Mouse (Mus musculus): Measurements from ENCODE around the gene Zkscan17. TPM values are rescaled to one million over a fixed set of nuclear protein-coding genes. Genes with fewer than 3 reads are reported as not detected.

Gene Zkscan17
- polyA plus RNA-seq, 1 experiment from 2014 or later: 16.8 TPM

- no peaks in the 10 kb centered on the region for H3K27me3 ChIP-seq (replicated peaks; ENCODE audit: control insufficient read depth, insufficient read depth, low read length)
- H3K9me3 ChIP-seq (ENCODE audit: control insufficient read depth, low read length): no peaks in the 10 kb centered on the region
- DNase-seq (ENCODE audit: low spot score) (no peak), ATAC-seq (replicated peaks; ENCODE audit: low FRiP score) (no peak)
- H3K4me2 ChIP-seq: no peak overlapping the region
- no peak overlapping the region for H3K27ac ChIP-seq (ENCODE audit: low read depth, low read length)
- H3K4me1 ChIP-seq (replicated peaks; ENCODE audit: control insufficient read depth, insufficient read depth, low read length): no peaks in the 10 kb centered on the region
- H3K4me3 ChIP-seq (ENCODE audit: low read depth, low read length): no peak overlapping the region
- H3K36me3 ChIP-seq (ENCODE audit: control insufficient read depth, insufficient read depth, low read length): no peaks in the 10 kb centered on the region
- 75% methylated on average over 3 of the region's 3 CpGs for WGBS
- no peak overlapping the region for H3K9ac ChIP-seq (ENCODE audit: low read depth, low read length)
Observed at GRCm38 (mm10) chr11:59513556-59513955, 13.0 kb downstream of the Zkscan17 start.

GRCm38 (mm10) chr11:59512733-59513132 lies 13.8 kb downstream of the Zkscan17 start:
- DNase-seq (ENCODE audit: low spot score) (no peak), ATAC-seq (replicated peaks; ENCODE audit: low FRiP score) (no peak)
- Histone ChIP-seq H3K27me3 (replicated peaks; ENCODE audit: control insufficient read depth, insufficient read depth, low read length) (no peaks in the 10 kb centered on the region), H3K4me3 (ENCODE audit: low read depth, low read length) (no peak overlapping the region), H3K36me3 (ENCODE audit: control insufficient read depth, insufficient read depth, low read length) (no peaks in the 10 kb centered on the region), H3K9ac (ENCODE audit: low read depth, low read length) (no peak overlapping the region), H3K9me3 (ENCODE audit: control insufficient read depth, low read length) (no peaks in the 10 kb centered on the region), H3K4me1 (replicated peaks; ENCODE audit: control insufficient read depth, insufficient read depth, low read length) (no peaks in the 10 kb centered on the region), H3K27ac (ENCODE audit: low read depth, low read length) (no peak overlapping the region), H3K4me2 (no peak overlapping the region)
- 79% methylated on average over 10 of the region's 10 CpGs for WGBS

GRCm38 (mm10) chr11:59511558-59511957 lies 15.0 kb downstream of the Zkscan17 start:
- Histone ChIP-seq H3K9ac (ENCODE audit: low read depth, low read length) (no peak overlapping the region), H3K4me3 (ENCODE audit: low read depth, low read length) (no peak overlapping the region), H3K4me1 (replicated peaks; ENCODE audit: control insufficient read depth, insufficient read depth, low read length) (peaks cover 5% of the 10 kb centered on the region), H3K36me3 (ENCODE audit: control insufficient read depth, insufficient read depth, low read length) (no peaks in the 10 kb centered on the region), H3K27me3 (replicated peaks; ENCODE audit: control insufficient read depth, insufficient read depth, low read length) (no peaks in the 10 kb centered on the region), H3K4me2 (no peak overlapping the region), H3K27ac (ENCODE audit: low read depth, low read length) (no peak overlapping the region), H3K9me3 (ENCODE audit: control insufficient read depth, low read length) (no peaks in the 10 kb centered on the region)
- ATAC-seq (replicated peaks; ENCODE audit: low FRiP score): no peak
- no peak for DNase-seq (ENCODE audit: low spot score)
- WGBS: 45% methylated on average over 1 of the region's 1 CpGs

- no peaks in the 10 kb centered on the region for H3K27me3 ChIP-seq (replicated peaks; ENCODE audit: control insufficient read depth, insufficient read depth, low read length)
- H3K4me1 ChIP-seq (replicated peaks; ENCODE audit: control insufficient read depth, insufficient read depth, low read length): peaks cover 9% of the 10 kb centered on the region
- H3K36me3 ChIP-seq (ENCODE audit: control insufficient read depth, insufficient read depth, low read length): peaks cover 22% of the 10 kb centered on the region
- WGBS: 6% methylated on average over 14 of the region's 14 CpGs
- H3K4me3 ChIP-seq (ENCODE audit: low read depth, low read length): peak overlapping the region; percentile 88
- ATAC-seq (replicated peaks; ENCODE audit: low FRiP score): no peak
- no peaks in the 10 kb centered on the region for H3K9me3 ChIP-seq (ENCODE audit: control insufficient read depth, low read length)
- peak overlapping the region; percentile 89 for H3K4me2 ChIP-seq
- peak overlapping the region; percentile 84 for H3K9ac ChIP-seq (ENCODE audit: low read depth, low read length)
- no peak for DNase-seq (ENCODE audit: low spot score)
- H3K27ac ChIP-seq (ENCODE audit: low read depth, low read length): peak overlapping the region; percentile 84
Observed at GRCm38 (mm10) chr11:59506713-59507074, 19.9 kb downstream of the Zkscan17 start.

GRCm38 (mm10) chr11:59505839-59506712 lies 20.5 kb downstream of the Zkscan17 start:
- DNase-seq (ENCODE audit: low spot score): peak; percentile 87
- under 1% methylated on average over 69 of the region's 71 CpGs for WGBS

GRCm38 (mm10) chr11:59505351-59505838 lies 21.2 kb downstream of the Zkscan17 start:
- Histone ChIP-seq H3K27me3 (replicated peaks; ENCODE audit: control insufficient read depth, insufficient read depth, low read length) (no peaks in the 10 kb centered on the region), H3K4me3 (ENCODE audit: low read depth, low read length) (peak overlapping the region; percentile 88), H3K9ac (ENCODE audit: low read depth, low read length) (peak overlapping the region; percentile 84), H3K4me1 (replicated peaks; ENCODE audit: control insufficient read depth, insufficient read depth, low read length) (peaks cover 9% of the 10 kb centered on the region), H3K36me3 (ENCODE audit: control insufficient read depth, insufficient read depth, low read length) (peaks cover 31% of the 10 kb centered on the region), H3K4me2 (peak overlapping the region; percentile 89), H3K9me3 (ENCODE audit: control insufficient read depth, low read length) (no peaks in the 10 kb centered on the region), H3K27ac (ENCODE audit: low read depth, low read length) (peak overlapping the region; percentile 84)
- whole genome bisulfite sequencing: 1% methylated on average over 21 of the region's 21 CpGs
- DNase-seq (ENCODE audit: low spot score): peak; percentile 76
- ATAC-seq (replicated peaks; ENCODE audit: low FRiP score): peak; percentile 60

More at GRCm38 (mm10) chr11:59505839-59506712, 20.5 kb downstream of the Zkscan17 start:
- peak; percentile 85 for ATAC-seq (replicated peaks; ENCODE audit: low FRiP score)
- Histone ChIP-seq H3K9ac (ENCODE audit: low read depth, low read length) (peak overlapping the region; percentile 84), H3K4me3 (ENCODE audit: low read depth, low read length) (peak overlapping the region; percentile 88), H3K9me3 (ENCODE audit: control insufficient read depth, low read length) (no peaks in the 10 kb centered on the region), H3K27me3 (replicated peaks; ENCODE audit: control insufficient read depth, insufficient read depth, low read length) (no peaks in the 10 kb centered on the region), H3K27ac (ENCODE audit: low read depth, low read length) (peak overlapping the region; percentile 84), H3K36me3 (ENCODE audit: control insufficient read depth, insufficient read depth, low read length) (peaks cover 26% of the 10 kb centered on the region), H3K4me1 (replicated peaks; ENCODE audit: control insufficient read depth, insufficient read depth, low read length) (peaks cover 9% of the 10 kb centered on the region), H3K4me2 (peak overlapping the region; percentile 89)

GRCm38 (mm10) chr11:59501978-59502700 lies 24.4 kb downstream of the Zkscan17 start:
- H3K9ac ChIP-seq (ENCODE audit: low read depth, low read length): no peak overlapping the region

GRCm38 (mm10) chr11:59497747-59498146 lies 28.8 kb downstream of the Zkscan17 start:
- Histone ChIP-seq H3K27me3 (replicated peaks; ENCODE audit: control insufficient read depth, insufficient read depth, low read length) (no peaks in the 10 kb centered on the region), H3K4me1 (replicated peaks; ENCODE audit: control insufficient read depth, insufficient read depth, low read length) (no peaks in the 10 kb centered on the region), H3K9me3 (ENCODE audit: control insufficient read depth, low read length) (no peaks in the 10 kb centered on the region), H3K4me2 (no peak overlapping the region), H3K36me3 (ENCODE audit: control insufficient read depth, insufficient read depth, low read length) (peaks cover 68% of the 10 kb centered on the region), H3K9ac (ENCODE audit: low read depth, low read length) (no peak overlapping the region), H3K27ac (ENCODE audit: low read depth, low read length) (no peak overlapping the region), H3K4me3 (ENCODE audit: low read depth, low read length) (no peak overlapping the region)
- WGBS: 88% methylated on average over 7 of the region's 7 CpGs
- ATAC-seq (replicated peaks; ENCODE audit: low FRiP score) (no peak), DNase-seq (ENCODE audit: low spot score) (no peak)

More at GRCm38 (mm10) chr11:59501978-59502700, 24.4 kb downstream of the Zkscan17 start:
- WGBS: 79% methylated on average over 5 of the region's 5 CpGs
- Histone ChIP-seq H3K4me3 (ENCODE audit: low read depth, low read length) (no peak overlapping the region), H3K27ac (ENCODE audit: low read depth, low read length) (no peak overlapping the region), H3K9me3 (ENCODE audit: control insufficient read depth, low read length) (no peaks in the 10 kb centered on the region), H3K4me2 (no peak overlapping the region), H3K4me1 (replicated peaks; ENCODE audit: control insufficient read depth, insufficient read depth, low read length) (peaks cover 6% of the 10 kb centered on the region), H3K27me3 (replicated peaks; ENCODE audit: control insufficient read depth, insufficient read depth, low read length) (no peaks in the 10 kb centered on the region), H3K36me3 (ENCODE audit: control insufficient read depth, insufficient read depth, low read length) (peaks cover 59% of the 10 kb centered on the region)
- no peak for DNase-seq (ENCODE audit: low spot score)
- ATAC-seq (replicated peaks; ENCODE audit: low FRiP score): no peak

Measured in liver, embryonic 11.5 days (tissue).